Mouse (Mus musculus) kidney, embryonic 16.5 days (tissue): ENCODE data around the gene Stard5. TPM values are rescaled to one million over a fixed set of nuclear protein-coding genes. Genes with fewer than 3 reads are reported as not detected.

ENCODE experiments used
- ATAC-seq: fragments of 200-750 bp; cut with Nextera tagmentation; 2 replicates; pipeline ENCODE4 v1.8.0; 2017; ENCODE audit warnings: moderate TSS enrichment; ENCODE audit not compliant: low FRiP score, low TSS enrichment
- H3K27ac ChIP-seq: fragments of 300-500 bp; sonication (generic); 2 replicates; pipeline ENCODE4 v1.5.1; 2014; ENCODE audit warnings: low read length
- H3K27me3 ChIP-seq: fragments of 300-500 bp; sonication (generic); 2 replicates; pipeline ENCODE4 v1.6.1; 2014; ENCODE audit warnings: low read length, control low read depth, mixed read lengths; ENCODE audit not compliant: insufficient read depth
- H3K36me3 ChIP-seq: fragments of 300-500 bp; sonication (generic); 2 replicates; pipeline ENCODE4 v1.6.1; 2014; ENCODE audit warnings: low read length, control low read depth, mixed read lengths; ENCODE audit not compliant: insufficient read depth
- H3K4me1 ChIP-seq: fragments of 300-500 bp; sonication (generic); 2 replicates; pipeline ENCODE4 v1.6.1; 2014; ENCODE audit warnings: low read length, control low read depth, mixed read lengths; ENCODE audit not compliant: insufficient read depth
- H3K4me2 ChIP-seq: fragments of 300-500 bp; sonication (generic); replicated peaks from 2 replicates; pipeline ENCODE4 v1.6.1; 2014; ENCODE audit warnings: low read depth, low read length
- H3K4me3 ChIP-seq: fragments of 300-500 bp; sonication (generic); 2 replicates; pipeline ENCODE4 v1.5.1; 2014; ENCODE audit warnings: mild to moderate bottlenecking, low read length
- H3K9ac ChIP-seq: fragments of 300-500 bp; sonication (generic); replicated peaks from 2 replicates; pipeline ENCODE4 v1.6.1; 2014; ENCODE audit warnings: low read length
- H3K9me3 ChIP-seq: fragments of 300-500 bp; sonication (generic); 2 replicates; pipeline ENCODE4 v1.6.1; 2016; ENCODE audit warnings: low read length, control low read depth
- WGBS: fragments of 180-500 bp; shearing (Covaris S2); extraction: QIAGEN DNeasy Blood & Tissue Kit; methylation state at CpG from one replicate; pipeline ENCODE4 v1.1.7; 2014; 5-methylcytosine and 5-hydroxymethylcytosine counted together
- polyA plus RNA-seq: library from polyadenylated mRNA; unstranded; fragments of >200 nt; fragmentation: Nextera tagmentation; extraction: Ambion mirVana; gene quantifications from 2 replicates; pipeline ENCODE4 v1.2.1, GENCODE M21; 2015

Stard5 gene
- polyA plus RNA-seq, 1 experiment from 2014 or later, result 30.9 TPM

DNA sequence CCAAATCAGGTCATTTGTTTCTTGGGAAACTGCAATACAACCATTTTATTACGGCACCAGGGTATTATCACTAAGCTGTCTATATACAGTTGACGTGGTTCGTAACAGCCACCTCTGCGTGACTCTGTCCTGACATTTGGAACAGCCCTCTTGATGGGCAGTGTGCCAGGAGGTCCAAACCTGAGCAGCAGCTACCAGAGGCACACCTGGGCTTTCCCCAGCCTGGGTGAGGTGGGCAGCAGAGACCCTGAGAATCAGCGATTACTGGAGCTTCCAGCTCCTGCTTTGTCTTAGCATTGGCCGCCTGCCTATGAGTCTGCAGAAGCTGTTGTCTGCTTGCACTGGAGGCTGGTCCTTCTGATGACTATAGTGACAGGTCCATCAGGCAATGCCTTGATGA is 11.8 kb downstream of the Stard5 start:
- no peak; the same call in 1 of the 2 replicates for ATAC-seq
- no peaks in the 10 kb centered on the region for H3K9me3 ChIP-seq
- no peak overlapping the region for H3K4me3 ChIP-seq
- 82% methylated on average over 6 of the region's 6 CpGs for WGBS
- no peak overlapping the region for H3K9ac ChIP-seq
- 0 out of 2 replicates have a peak, but pooled peaks cover 4% of the 10 kb centered on the region for H3K4me1 ChIP-seq
- no peak overlapping the region for H3K4me2 ChIP-seq
- H3K27me3 ChIP-seq, result no peaks in the 10 kb centered on the region
- peaks cover 17% of the 10 kb centered on the region for H3K36me3 ChIP-seq
- H3K27ac ChIP-seq, result no peak overlapping the region

DNA sequence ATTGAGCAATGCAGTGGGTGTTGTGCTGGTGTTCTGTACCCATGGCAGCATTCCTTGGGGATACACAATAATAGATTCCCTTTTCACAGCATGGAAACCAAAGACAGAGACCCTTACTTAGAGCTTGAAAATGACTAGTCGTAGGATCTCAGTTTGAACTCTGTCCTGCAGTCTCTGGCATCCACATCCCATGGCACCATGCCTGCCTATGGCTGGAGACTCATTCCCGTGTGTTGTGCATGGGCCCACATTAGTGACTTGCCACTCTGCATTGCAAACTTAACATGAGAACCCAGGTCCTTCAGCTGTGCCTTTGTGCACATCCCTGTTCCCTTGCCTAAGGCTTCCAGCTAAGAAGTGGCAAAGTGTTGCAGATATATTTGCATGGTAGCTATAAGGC is 13.0 kb downstream of the Stard5 start:
- ATAC-seq, result no peak
- H3K4me1 ChIP-seq, result 0 out of 2 replicates have a peak, but pooled peaks cover 4% of the 10 kb centered on the region
- H3K4me3 ChIP-seq, result no peak overlapping the region
- no peak overlapping the region for H3K9ac ChIP-seq
- H3K4me2 ChIP-seq, result no peak overlapping the region
- 86% methylated on average over 2 of the region's 2 CpGs for WGBS
- no peak overlapping the region for H3K27ac ChIP-seq
- peaks cover 17% of the 10 kb centered on the region for H3K36me3 ChIP-seq
- no peaks in the 10 kb centered on the region for H3K9me3 ChIP-seq
- H3K27me3 ChIP-seq, result no peaks in the 10 kb centered on the region

DNA sequence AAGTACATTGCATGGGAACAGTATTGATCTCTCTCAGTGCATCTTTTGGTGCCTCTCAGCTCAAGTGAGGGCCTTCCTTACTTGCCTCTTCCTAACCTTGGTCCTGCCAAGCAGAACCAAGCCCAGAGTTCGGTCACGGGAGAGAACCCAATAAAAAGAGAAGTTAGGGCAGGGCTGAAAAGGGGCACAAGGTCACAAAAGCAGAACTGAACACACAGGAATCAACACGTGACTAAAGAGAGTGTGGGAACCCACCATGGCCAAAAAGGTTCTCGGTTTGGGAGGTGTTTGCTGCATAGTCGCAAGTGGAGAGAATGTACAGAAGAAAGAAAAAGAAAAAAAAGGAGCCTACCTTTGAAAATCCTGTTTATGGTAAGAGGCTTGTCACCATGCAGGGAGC is 13.7 kb downstream of the Stard5 start:
- H3K27ac ChIP-seq, result no peak overlapping the region
- ATAC-seq, result no peak
- WGBS, result 63% methylated on average over 5 of the region's 5 CpGs
- peaks cover 13% of the 10 kb centered on the region for H3K36me3 ChIP-seq
- H3K9ac ChIP-seq, result no peak overlapping the region
- no peak overlapping the region for H3K4me3 ChIP-seq
- no peaks in the 10 kb centered on the region for H3K27me3 ChIP-seq
- H3K9me3 ChIP-seq, result no peaks in the 10 kb centered on the region
- H3K4me1 ChIP-seq, result 0 out of 2 replicates have a peak, but pooled peaks cover 4% of the 10 kb centered on the region
- H3K4me2 ChIP-seq, result no peak overlapping the region

DNA sequence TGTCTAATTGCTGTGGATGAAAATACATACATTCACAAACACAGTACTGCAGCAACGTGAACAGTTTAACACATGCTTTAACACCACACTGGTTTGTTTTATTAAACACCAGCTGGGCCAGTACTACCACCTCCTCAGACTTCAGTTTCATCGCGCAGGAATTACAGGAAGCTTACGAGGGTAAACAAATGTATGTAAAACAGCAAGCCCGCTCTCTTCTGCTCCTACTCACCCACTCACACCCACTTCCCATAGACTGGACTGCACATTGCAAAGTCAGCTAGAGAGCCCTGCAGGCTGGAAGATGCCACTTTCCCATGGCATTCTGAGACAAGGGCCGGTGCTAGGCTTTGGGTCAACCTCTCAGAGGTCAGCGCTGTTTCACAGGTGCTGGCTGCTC is 17.0 kb downstream of the Stard5 start:
- H3K9me3 ChIP-seq, result no peaks in the 10 kb centered on the region
- H3K27ac ChIP-seq, result no peak overlapping the region
- H3K9ac ChIP-seq, result no peak overlapping the region
- WGBS, result 78% methylated on average over 7 of the region's 7 CpGs
- no peaks in the 10 kb centered on the region for H3K36me3 ChIP-seq
- ATAC-seq, result no peak
- no peaks in the 10 kb centered on the region for H3K27me3 ChIP-seq
- no peak overlapping the region for H3K4me3 ChIP-seq
- H3K4me2 ChIP-seq, result no peak overlapping the region
- no peaks in the 10 kb centered on the region for H3K4me1 ChIP-seq

DNA sequence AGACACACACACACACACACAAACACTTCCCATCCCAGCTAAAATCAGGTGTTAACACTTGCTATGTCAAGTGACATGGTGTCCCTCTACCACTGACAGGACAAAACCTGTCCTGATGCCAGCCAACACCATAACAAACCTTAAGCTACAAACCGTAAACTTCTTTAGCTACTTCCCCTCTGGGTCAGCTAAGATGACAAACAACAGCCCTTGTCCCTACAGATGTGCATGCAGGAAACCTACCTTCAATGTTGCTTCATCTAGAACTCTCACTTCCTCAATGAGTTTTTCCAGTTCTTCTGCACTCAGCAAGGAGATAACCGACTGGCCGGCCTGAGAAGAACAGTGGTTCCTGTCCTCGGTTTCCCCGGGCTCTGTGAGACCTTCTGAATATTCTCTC is 18.9 kb downstream of the Stard5 start:
- H3K27ac ChIP-seq, result no peak overlapping the region
- no peak overlapping the region for H3K9ac ChIP-seq
- H3K4me1 ChIP-seq, result no peaks in the 10 kb centered on the region
- no peak overlapping the region for H3K4me2 ChIP-seq
- H3K27me3 ChIP-seq, result no peaks in the 10 kb centered on the region
- WGBS, result 86% methylated on average over 5 of the region's 5 CpGs
- no peaks in the 10 kb centered on the region for H3K9me3 ChIP-seq
- H3K4me3 ChIP-seq, result no peak overlapping the region
- no peaks in the 10 kb centered on the region for H3K36me3 ChIP-seq
- ATAC-seq, result no peak

DNA sequence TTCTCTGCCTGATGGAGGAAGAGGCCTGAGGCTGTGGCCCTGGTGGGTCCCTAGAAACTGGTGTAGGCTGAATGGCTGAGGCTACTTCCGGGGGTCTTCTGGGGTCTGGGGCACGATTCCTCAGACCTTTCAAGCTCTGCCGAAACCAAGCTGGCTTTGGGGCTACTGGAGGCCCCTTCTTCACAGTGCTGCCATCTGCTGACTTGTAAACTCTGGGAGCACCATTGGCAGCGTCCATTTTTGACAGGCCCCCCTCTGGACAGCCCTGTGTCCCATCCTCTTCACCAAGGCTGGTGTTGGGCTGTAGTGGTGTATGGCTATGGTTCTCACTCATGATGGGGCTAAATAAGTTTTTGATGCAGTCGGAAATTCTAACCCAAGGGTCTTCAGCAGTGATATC is 20.7 kb downstream of the Stard5 start:
- WGBS, result 82% methylated on average over 5 of the region's 5 CpGs
- Histone ChIP-seq H3K4me3 (no peak overlapping the region), H3K27ac (no peak overlapping the region), H3K9ac (no peak overlapping the region), H3K4me1 (no peaks in the 10 kb centered on the region), H3K27me3 (no peaks in the 10 kb centered on the region), H3K9me3 (no peaks in the 10 kb centered on the region), H3K4me2 (no peak overlapping the region), H3K36me3 (no peaks in the 10 kb centered on the region)
- no peak for ATAC-seq

DNA sequence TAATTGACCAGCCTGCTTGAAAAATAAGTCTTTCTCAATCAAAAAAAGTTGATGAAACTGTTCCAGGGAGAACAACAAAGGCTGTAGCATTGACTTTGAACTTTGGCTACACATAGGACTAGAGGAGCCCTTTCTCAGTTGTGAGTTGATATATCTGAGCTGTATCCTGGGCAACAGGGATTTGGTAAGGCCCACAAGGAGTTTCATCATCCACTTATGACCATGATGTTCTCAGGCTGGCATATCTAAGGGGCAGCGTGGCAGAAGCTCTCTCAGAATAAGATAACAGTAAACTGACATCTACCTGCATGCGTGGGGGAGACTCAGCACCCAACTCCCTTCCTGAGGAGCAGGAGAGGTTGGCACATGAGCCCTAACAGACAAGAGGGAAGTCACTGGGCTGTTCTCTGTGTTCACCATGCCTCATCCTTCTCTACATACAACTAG is 21.9 kb downstream of the Stard5 start:
- Histone ChIP-seq H3K4me2 (no peak overlapping the region), H3K27ac (no peak overlapping the region), H3K4me3 (no peak overlapping the region), H3K36me3 (no peaks in the 10 kb centered on the region), H3K4me1 (no peaks in the 10 kb centered on the region), H3K27me3 (no peaks in the 10 kb centered on the region), H3K9ac (no peak overlapping the region), H3K9me3 (no peaks in the 10 kb centered on the region; the same call in 1 of the 2 replicates)
- ATAC-seq, result no peak
- 92% methylated on average over 2 of the region's 2 CpGs for WGBS

DNA sequence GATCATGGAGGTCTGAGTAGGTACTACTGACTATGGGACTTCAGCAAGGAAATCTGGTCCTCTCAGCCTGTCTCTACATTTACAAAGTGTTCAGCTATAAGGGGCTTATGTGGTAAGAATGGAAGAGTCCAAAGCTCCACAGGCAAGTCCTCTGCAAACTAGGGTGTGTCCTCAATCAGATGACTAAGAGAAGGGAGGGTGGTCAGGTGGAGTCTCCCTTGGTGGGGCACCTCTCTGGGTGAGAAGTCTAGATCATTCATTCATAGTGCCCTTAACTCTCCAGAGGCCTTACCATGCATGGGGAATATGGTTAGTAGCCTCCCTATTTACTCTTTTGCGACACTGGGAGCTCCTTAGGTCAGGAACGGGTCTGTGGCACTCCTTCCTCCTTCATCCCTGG is 22.4 kb downstream of the Stard5 start:
- Histone ChIP-seq H3K4me1 (no peaks in the 10 kb centered on the region), H3K36me3 (no peaks in the 10 kb centered on the region), H3K27me3 (no peaks in the 10 kb centered on the region), H3K4me3 (no peak overlapping the region), H3K27ac (no peak overlapping the region), H3K4me2 (no peak overlapping the region), H3K9ac (no peak overlapping the region), H3K9me3 (no peaks in the 10 kb centered on the region; the same call in 1 of the 2 replicates)
- 67% methylated on average over 2 of the region's 2 CpGs for WGBS
- ATAC-seq, result no peak

DNA sequence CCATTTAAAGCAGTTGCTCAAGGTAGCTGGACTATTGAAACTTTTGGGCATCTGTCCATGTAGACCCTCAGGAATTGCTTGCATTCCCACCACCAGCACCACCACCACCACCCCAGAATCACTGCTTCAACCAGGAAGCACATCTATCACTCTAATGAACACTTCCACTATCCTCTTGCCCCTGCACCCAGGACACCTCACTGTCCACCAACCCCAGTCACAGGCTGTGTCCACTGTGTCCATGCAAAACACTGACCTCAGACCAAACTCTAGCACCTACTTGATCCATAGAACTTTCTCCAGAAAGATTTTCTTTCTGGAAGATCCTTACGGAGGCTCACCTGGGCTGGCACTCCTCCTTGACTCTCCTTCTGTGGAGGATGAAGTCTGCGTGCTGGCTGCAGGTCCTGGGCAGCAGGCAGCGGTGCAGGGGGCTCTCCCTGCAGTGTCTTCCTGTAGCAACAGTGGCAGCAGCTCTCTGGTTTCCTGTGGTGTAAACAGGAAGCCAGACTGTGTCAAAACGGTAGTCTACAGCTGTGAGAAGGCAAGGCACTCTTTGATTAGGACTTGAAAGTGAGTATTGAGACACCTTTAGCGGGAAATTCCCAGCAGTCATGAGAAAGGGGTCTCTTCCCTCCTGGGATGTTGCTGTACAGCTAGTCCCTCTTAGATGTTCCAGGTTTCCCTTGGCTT is 23.3 kb downstream of the Stard5 start:
- no peaks in the 10 kb centered on the region for H3K36me3 ChIP-seq
- H3K4me2 ChIP-seq, result no peak overlapping the region
- no peaks in the 10 kb centered on the region; the same call in 1 of the 2 replicates for H3K9me3 ChIP-seq
- no peak overlapping the region for H3K9ac ChIP-seq
- ATAC-seq, result no peak
- H3K27ac ChIP-seq, result peak overlapping the region; percentile 16; the same call in 1 of the 2 replicates
- H3K4me1 ChIP-seq, result no peaks in the 10 kb centered on the region
- WGBS, result 44% methylated on average over 5 of the region's 5 CpGs
- H3K4me3 ChIP-seq, result no peak overlapping the region
- H3K27me3 ChIP-seq, result no peaks in the 10 kb centered on the region

DNA sequence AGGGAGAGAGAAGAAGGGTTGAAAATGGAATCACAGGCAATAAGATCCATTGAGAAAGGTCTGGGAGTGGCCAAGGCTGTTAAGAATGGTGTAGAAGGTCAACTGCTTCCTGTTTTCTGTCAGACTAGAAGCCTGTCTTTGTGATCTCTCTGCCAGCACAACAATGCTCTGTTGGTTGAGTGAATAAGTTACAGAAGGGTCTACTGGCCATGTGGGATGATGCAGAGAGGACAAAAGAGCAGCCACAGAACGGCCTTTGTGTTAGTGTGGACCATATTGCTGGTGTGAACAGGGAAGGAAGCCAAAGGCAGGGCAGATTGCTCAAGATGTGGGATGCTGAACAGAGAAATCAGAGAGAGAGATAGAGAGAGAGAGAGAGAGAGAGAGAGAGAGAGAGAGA is 27.0 kb downstream of the Stard5 start:
- Histone ChIP-seq H3K27me3 (no peaks in the 10 kb centered on the region), H3K9me3 (no peaks in the 10 kb centered on the region; the same call in 1 of the 2 replicates), H3K4me1 (no peaks in the 10 kb centered on the region), H3K4me2 (no peak overlapping the region), H3K9ac (no peak overlapping the region), H3K27ac (peak overlapping the region; percentile 34; the same call in 1 of the 2 replicates), H3K4me3 (no peak overlapping the region), H3K36me3 (no peaks in the 10 kb centered on the region)
- WGBS, result 73% methylated on average over 1 of the region's 1 CpGs
- ATAC-seq, result no peak
